Mouse (Mus musculus): ENCODE data around the gene Sesn2. TPM values are rescaled to one million over a fixed set of nuclear protein-coding genes. Genes with fewer than 3 reads are reported as not detected.
A peak's percentile ranks its signal among the peaks of the same experiment; 100 is the strongest.
"Not testable (repeated sequence)": the region's sequence is repeated elsewhere in the genome, so short reads cannot be mapped to it uniquely, and the experiment has no call there.

Sesn2 gene
- polyA plus RNA-seq (2012; rRNA removed), result 9.8 and 10.2 TPM in 2 replicates

GRCm38 (mm10) chr4:132510352-132510798, at the start of gene Sesn2:
Sesn2 (minus strand) TSS chr4:132510501.
- Histone ChIP-seq H3K4me3 (replicated peaks; ENCODE audit: insufficient read depth, low read depth, low read length) (peak within 1 kb of the TSS; percentile 83), H3K27ac (ENCODE audit: insufficient read depth, low read length) (0 out of 2 replicates have a peak within 1 kb of the TSS, but pooled peaks have one; percentile 15), H3K4me1 (ENCODE audit: control insufficient read depth, insufficient read depth, low read length) (no peaks in the 10 kb centered on the region), H3K27me3 (ENCODE audit: control insufficient read depth, insufficient read depth, low read length) (no peaks in the 10 kb centered on the region)
- DNase-seq, result peak; percentile 96 to 98
- peak; percentile 88; the same call in 1 of the 2 replicates for TF ChIP-seq POLR2A (IDR thresholded peaks at IDR 0.05; ENCODE audit: borderline replicate concordance, insufficient read depth, low read length)
- TF ChIP-seq CTCF (IDR thresholded peaks at IDR 0.05; ENCODE audit: borderline replicate concordance, insufficient read depth, low read depth, low read length), result no peak
- WGBS, result 1% methylated on average over 32 of the region's 32 CpGs

GRCm38 (mm10) chr4:132555550-132555949, 45.2 kb upstream of the Sesn2 start:
- not testable (repeated sequence) for DNase-seq
- WGBS, result 89% methylated on average over 7 of the region's 7 CpGs

GRCm38 (mm10) chr4:132554653-132555052, 44.4 kb upstream of the Sesn2 start:
- Histone ChIP-seq H3K4me3 (replicated peaks; ENCODE audit: insufficient read depth, low read depth, low read length) (no peak overlapping the region), H3K4me1 (ENCODE audit: control insufficient read depth, insufficient read depth, low read length) (no peaks in the 10 kb centered on the region), H3K27ac (ENCODE audit: insufficient read depth, low read length) (no peak overlapping the region), H3K27me3 (ENCODE audit: control insufficient read depth, insufficient read depth, low read length) (no peaks in the 10 kb centered on the region)
- 76% methylated on average over 8 of the region's 8 CpGs for WGBS
- TF ChIP-seq CTCF (IDR thresholded peaks at IDR 0.05; ENCODE audit: borderline replicate concordance, insufficient read depth, low read depth, low read length), result no peak
- DNase-seq, result no peak

More at GRCm38 (mm10) chr4:132555550-132555949, 45.2 kb upstream of the Sesn2 start:
- H3K27ac ChIP-seq (ENCODE audit: insufficient read depth, low read length); H3K4me3 ChIP-seq (replicated peaks; ENCODE audit: insufficient read depth, low read depth, low read length); H3K4me1 ChIP-seq (ENCODE audit: control insufficient read depth, insufficient read depth, low read length); H3K27me3 ChIP-seq (ENCODE audit: control insufficient read depth, insufficient read depth, low read length): not testable (repeated sequence)

- no peak for DNase-seq
- WGBS, result 73% methylated on average over 5 of the region's 5 CpGs
- Histone ChIP-seq H3K4me3 (replicated peaks; ENCODE audit: insufficient read depth, low read depth, low read length) (no peak overlapping the region), H3K27ac (ENCODE audit: insufficient read depth, low read length) (no peak overlapping the region), H3K27me3 (ENCODE audit: control insufficient read depth, insufficient read depth, low read length) (no peaks in the 10 kb centered on the region), H3K4me1 (ENCODE audit: control insufficient read depth, insufficient read depth, low read length) (no peaks in the 10 kb centered on the region)
- no peak for TF ChIP-seq POLR2A (IDR thresholded peaks at IDR 0.05; ENCODE audit: borderline replicate concordance, insufficient read depth, low read length)
- no peak for TF ChIP-seq CTCF (IDR thresholded peaks at IDR 0.05; ENCODE audit: borderline replicate concordance, insufficient read depth, low read depth, low read length)
These were observed 43.9 kb upstream of the Sesn2 start for GRCm38 (mm10) chr4:132554221-132554620.

- TF ChIP-seq POLR2A (IDR thresholded peaks at IDR 0.05; ENCODE audit: borderline replicate concordance, insufficient read depth, low read length) (no peak), CTCF (IDR thresholded peaks at IDR 0.05; ENCODE audit: borderline replicate concordance, insufficient read depth, low read depth, low read length) (peak; percentile 73)
- DNase-seq, result peak; percentile 55 to 67
- WGBS, result 29% methylated on average over 8 of the region's 8 CpGs
- H3K4me3 ChIP-seq (replicated peaks; ENCODE audit: insufficient read depth, low read depth, low read length), result no peak overlapping the region
- no peaks in the 10 kb centered on the region for H3K27me3 ChIP-seq (ENCODE audit: control insufficient read depth, insufficient read depth, low read length)
- no peak overlapping the region for H3K27ac ChIP-seq (ENCODE audit: insufficient read depth, low read length)
- H3K4me1 ChIP-seq (ENCODE audit: control insufficient read depth, insufficient read depth, low read length), result peaks cover 5% of the 10 kb centered on the region; the same call in 1 of the 2 replicates
These were observed 35.5 kb upstream of the Sesn2 start for GRCm38 (mm10) chr4:132545851-132546250.

GRCm38 (mm10) chr4:132542724-132543123, 32.4 kb upstream of the Sesn2 start:
- TF ChIP-seq POLR2A (IDR thresholded peaks at IDR 0.05; ENCODE audit: borderline replicate concordance, insufficient read depth, low read length) (no peak), CTCF (IDR thresholded peaks at IDR 0.05; ENCODE audit: borderline replicate concordance, insufficient read depth, low read depth, low read length) (no peak)
- no peaks in the 10 kb centered on the region for H3K27me3 ChIP-seq (ENCODE audit: control insufficient read depth, insufficient read depth, low read length)
- peaks cover 6% of the 10 kb centered on the region; the same call in 1 of the 2 replicates for H3K4me1 ChIP-seq (ENCODE audit: control insufficient read depth, insufficient read depth, low read length)
- no peak overlapping the region for H3K27ac ChIP-seq (ENCODE audit: insufficient read depth, low read length)
- no peak for DNase-seq
- H3K4me3 ChIP-seq (replicated peaks; ENCODE audit: insufficient read depth, low read depth, low read length), result no peak overlapping the region
- 58% methylated on average over 1 of the region's 1 CpGs for WGBS

GRCm38 (mm10) chr4:132541413-132541812, 31.1 kb upstream of the Sesn2 start:
- DNase-seq, result no peak
- TF ChIP-seq POLR2A (IDR thresholded peaks at IDR 0.05; ENCODE audit: borderline replicate concordance, insufficient read depth, low read length), result no peak
- no peak for TF ChIP-seq CTCF (IDR thresholded peaks at IDR 0.05; ENCODE audit: borderline replicate concordance, insufficient read depth, low read depth, low read length)
- WGBS, result 71% methylated on average over 4 of the region's 4 CpGs
- Histone ChIP-seq H3K27me3 (ENCODE audit: control insufficient read depth, insufficient read depth, low read length) (no peaks in the 10 kb centered on the region), H3K27ac (ENCODE audit: insufficient read depth, low read length) (no peak overlapping the region), H3K4me3 (replicated peaks; ENCODE audit: insufficient read depth, low read depth, low read length) (no peak overlapping the region), H3K4me1 (ENCODE audit: control insufficient read depth, insufficient read depth, low read length) (peaks cover 7% of the 10 kb centered on the region)

GRCm38 (mm10) chr4:132539481-132539880, 29.2 kb upstream of the Sesn2 start:
- Histone ChIP-seq H3K27ac (ENCODE audit: insufficient read depth, low read length) (no peak overlapping the region), H3K4me1 (ENCODE audit: control insufficient read depth, insufficient read depth, low read length) (peaks cover 7% of the 10 kb centered on the region), H3K27me3 (ENCODE audit: control insufficient read depth, insufficient read depth, low read length) (no peaks in the 10 kb centered on the region), H3K4me3 (replicated peaks; ENCODE audit: insufficient read depth, low read depth, low read length) (no peak overlapping the region)
- TF ChIP-seq POLR2A (IDR thresholded peaks at IDR 0.05; ENCODE audit: borderline replicate concordance, insufficient read depth, low read length) (no peak), CTCF (IDR thresholded peaks at IDR 0.05; ENCODE audit: borderline replicate concordance, insufficient read depth, low read depth, low read length) (no peak)
- WGBS, result 60% methylated on average over 5 of the region's 5 CpGs
- DNase-seq, result no peak
